In the genomic region with DNA sequence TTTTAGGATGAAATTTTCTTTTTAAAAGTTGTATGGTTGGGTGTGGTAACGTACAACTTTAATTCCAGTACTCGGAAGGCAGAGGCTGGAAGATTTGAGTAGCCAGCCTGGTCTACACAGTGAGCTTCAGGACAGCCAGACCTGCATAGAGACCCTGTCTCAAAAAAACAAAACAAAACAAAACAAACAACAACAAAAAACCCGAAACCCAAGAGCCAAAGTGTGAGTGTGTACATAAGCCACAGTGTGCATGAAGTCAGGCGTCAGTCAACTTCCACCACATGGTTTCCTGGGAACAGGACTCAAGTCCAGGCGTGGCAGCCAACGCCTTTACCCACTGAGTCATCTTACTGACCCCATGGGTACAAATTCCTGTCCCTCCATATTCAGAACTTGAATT, we compare ENCODE assay signal across 16 mouse cellular contexts.
"Had no signal": no experiment of that assay in that cellular context is flagged by ENCODE, and none has a peak within 500 bp of the region (broad histone marks: within the 10 kb centered on the region; RNA-seq: fewer than 3 reads in every experiment).

No protein-coding gene starts in this region.

- H3K4me2 ChIP-seq: neural tube, embryonic 13.5 days; neural tube, embryonic 15.5 days; stomach, embryonic 15.5 days had no signal

- H3K4me1 ChIP-seq: neural tube, embryonic 13.5 days; neural tube, embryonic 15.5 days; stomach, embryonic 15.5 days had no signal

- H3K27me3 ChIP-seq: neural tube, embryonic 13.5 days; neural tube, embryonic 15.5 days; stomach, embryonic 15.5 days had no signal

- DNase-seq: retina, postnatal 1 day; right cerebral cortex, adult 18-20 months; right cerebral cortex, postnatal 14 days; right cerebral cortex, postnatal 25 days; right cerebral cortex, postnatal 4 days; spleen, adult 18-20 months; thymus, adult 18-20 months; thymus, adult 2 months; thymus, postnatal 14 days; thymus, postnatal 25 days; thymus, postnatal 36 days; thymus, postnatal 4 days had no signal

- H3K27ac ChIP-seq: neural tube, embryonic 13.5 days; neural tube, embryonic 15.5 days; stomach, embryonic 15.5 days; stomach, postnatal 0 days had no signal

- H3K9ac ChIP-seq: neural tube, embryonic 13.5 days; neural tube, embryonic 15.5 days; stomach, embryonic 15.5 days had no signal

- H3K9me3 ChIP-seq: neural tube, embryonic 13.5 days; neural tube, embryonic 15.5 days; stomach, embryonic 15.5 days had no signal

- H3K4me3 ChIP-seq: neural tube, embryonic 13.5 days; neural tube, embryonic 15.5 days; stomach, embryonic 15.5 days had no signal
